Mouse (Mus musculus) cerebellum, adult 2 months (tissue): ENCODE measurements around the gene Rassf10.

Experiments
- CTCF ChIP-seq: fragments of 200-500 bp; IDR thresholded peaks from 2 replicates; pipeline ENCODE4 v1.5.1; 2011; ENCODE audit warnings: low read depth, mild to moderate bottlenecking, control low read depth, low read length, moderate library complexity, borderline replicate concordance; ENCODE audit not compliant: insufficient read depth
- POLR2A ChIP-seq: fragments of 200-500 bp; IDR thresholded peaks from 2 replicates; pipeline ENCODE4 v1.6.1; 2011; ENCODE audit warnings: low read length, control low read depth, borderline replicate concordance; ENCODE audit not compliant: insufficient read depth

GRCm38 (mm10) chr7:112955103-112955827, 1.5 kb downstream of the Rassf10 start:
- no peak for TF ChIP-seq CTCF
- no peak for TF ChIP-seq POLR2A
